Mouse (Mus musculus) T-helper 2 cell (primary cell): ENCODE data around the gene D130052B06Rik.

Experiments
- in situ Hi-C: fragments of 300-600 bp; cut with MboI, MseI; formaldehyde crosslinking; loops from one replicate; pipeline ENCODE4 v1.15.1; 2025; ENCODE audit warnings: high pct_unique_total_duplicates

Gene D130052B06Rik

DNA sequence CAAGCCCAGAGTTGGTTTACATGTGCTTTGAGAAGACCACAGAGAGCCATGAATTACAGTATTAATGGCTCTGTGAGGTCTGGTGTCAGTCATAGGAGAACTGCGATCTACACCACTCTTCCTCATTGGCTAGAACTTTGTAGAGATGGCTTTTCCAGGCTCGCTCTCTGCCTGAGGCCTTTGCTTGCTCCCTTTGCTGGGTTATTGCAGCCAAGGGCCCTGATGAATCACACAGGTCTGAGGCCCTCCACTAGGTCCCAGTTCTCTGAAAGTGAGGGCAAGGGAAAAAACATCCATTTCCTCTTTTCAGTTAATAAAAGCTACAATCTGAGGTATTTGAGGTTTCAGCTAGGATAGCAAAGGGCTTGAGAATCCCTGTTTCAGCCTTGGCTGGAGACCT lies 64.5 kb downstream of the D130052B06Rik start:
- in situ Hi-C loops, result no loop called here

DNA sequence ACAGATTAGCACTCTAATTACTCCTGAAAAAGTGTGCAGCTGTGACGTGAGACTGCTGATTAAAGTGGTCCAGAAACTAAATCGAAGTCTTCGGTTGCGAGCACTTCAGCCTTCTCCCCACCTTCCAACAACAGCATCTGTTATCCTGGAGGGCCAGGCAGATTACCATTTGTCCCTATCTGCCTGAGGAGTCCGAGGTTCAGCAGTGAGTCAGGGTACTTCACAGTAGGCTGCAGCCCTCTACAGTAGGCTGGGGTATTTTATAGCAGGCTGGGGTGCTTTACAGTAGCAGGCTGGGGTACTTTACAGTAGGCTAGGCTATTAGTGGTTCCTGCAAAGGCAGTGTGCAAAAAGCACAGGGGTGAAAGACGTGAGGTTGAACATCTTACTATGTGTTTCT lies 69.3 kb downstream of the D130052B06Rik start:
- in situ Hi-C loops, result no loop called here

- in situ Hi-C loops, result no loop called here
Observed at GRCm38 (mm10) chr11:33670105-33670965, 71.2 kb downstream of the D130052B06Rik start.
